Mouse (Mus musculus) heart, adult 2 months (tissue): ENCODE results near the gene Pawr.

Experiments used
- CTCF ChIP-seq: fragments of 200-600 bp; IDR thresholded peaks from 2 replicates; pipeline ENCODE4 v1.8.1; 2022; ENCODE audit warnings: antibody characterized with exemption, mild to moderate bottlenecking, moderate library complexity
- EP300 ChIP-seq: fragments of 200-500 bp; IDR thresholded peaks from 2 replicates; pipeline ENCODE4 v1.6.1; 2011; ENCODE audit warnings: low read depth, low read length, control low read depth; ENCODE audit not compliant: insufficient read depth
- POLR2A ChIP-seq: fragments of 200-500 bp; IDR thresholded peaks from 2 replicates; pipeline ENCODE4 v1.6.1; 2011; ENCODE audit warnings: mild to moderate bottlenecking, low read depth, low read length, control low read depth; ENCODE audit not compliant: insufficient read depth

- no peak for TF ChIP-seq EP300
- TF ChIP-seq POLR2A = no peak
- TF ChIP-seq CTCF = no peak
Measured at GRCm38 (mm10) chr10:108395229-108395628, 63.3 kb downstream of the Pawr start.
